Mouse (Mus musculus): ENCODE measurements around the gene Apobec2. TPM values are rescaled to one million over a fixed set of nuclear protein-coding genes. Genes with fewer than 3 reads are reported as not detected.

Gene Apobec2
- polyA plus RNA-seq, 1 experiment from 2014 or later = 0.63 TPM

DNA sequence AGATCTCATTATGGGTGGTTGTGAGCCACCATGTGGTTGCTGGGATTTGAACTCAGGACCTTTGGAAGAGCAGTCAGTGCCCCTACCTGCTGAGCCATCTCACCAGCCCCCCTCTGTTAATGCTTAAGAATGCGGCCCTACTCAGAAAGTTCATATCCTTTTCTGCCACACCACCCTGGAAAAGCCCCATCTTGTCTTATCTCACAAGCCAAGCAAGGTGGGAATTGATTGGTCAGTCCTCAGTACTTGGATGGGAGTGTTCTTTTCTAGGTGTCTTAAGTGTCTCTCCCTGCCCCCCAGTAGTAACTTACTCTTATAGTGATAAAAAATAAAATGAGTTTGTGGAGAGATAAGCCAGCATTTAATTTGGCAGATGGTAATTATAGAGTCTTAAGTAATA, 28.0 kb downstream of the Apobec2 start:
- WGBS = 95% methylated on average over 1 of the region's 1 CpGs

DNA sequence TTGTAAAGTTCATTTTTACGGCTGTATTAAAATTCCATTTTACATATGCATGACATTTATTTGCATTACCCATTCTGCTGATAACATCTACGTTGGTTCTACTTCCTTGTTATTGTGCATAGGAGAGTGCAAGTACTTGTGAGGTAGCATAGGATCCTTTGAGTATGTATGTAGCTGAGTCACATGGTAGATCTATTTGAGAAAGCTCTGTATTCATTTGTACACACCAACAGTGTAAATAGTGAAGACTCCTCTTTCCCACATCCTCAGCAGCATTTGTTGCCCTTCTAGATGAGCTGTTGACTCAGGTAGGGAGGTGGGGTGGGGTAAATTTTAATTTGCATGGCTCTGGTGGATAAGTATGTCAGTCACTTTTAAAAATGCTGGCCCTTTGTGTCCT, 28.9 kb downstream of the Apobec2 start:
- H3K9me3 ChIP-seq (ENCODE audit: control insufficient read depth, low read length) = no peaks in the 10 kb centered on the region
- no peak overlapping the region for H3K4me3 ChIP-seq (replicated peaks; ENCODE audit: low read length)
- H3K27ac ChIP-seq = no peak overlapping the region
- H3K36me3 ChIP-seq (replicated peaks; ENCODE audit: control insufficient read depth, insufficient read depth) = peaks cover 17% of the 10 kb centered on the region
- H3K9ac ChIP-seq = no peak overlapping the region
- no peak overlapping the region for H3K4me2 ChIP-seq (replicated peaks)
- DNase-seq (ENCODE audit: low spot score) (no peak), ATAC-seq (ENCODE audit: low FRiP score) (no peak)
- WGBS = 95% methylated on average over 2 of the region's 2 CpGs
- H3K27me3 ChIP-seq (ENCODE audit: control insufficient read depth, insufficient read depth, low read length) = no peaks in the 10 kb centered on the region
- H3K4me1 ChIP-seq (replicated peaks; ENCODE audit: control insufficient read depth, insufficient read depth, low read length) = peaks cover 15% of the 10 kb centered on the region

More for the DNA sequence above, 28.0 kb downstream of the Apobec2 start:
- DNase-seq (ENCODE audit: low spot score) (no peak), ATAC-seq (ENCODE audit: low FRiP score) (no peak)
- H3K27me3 ChIP-seq (ENCODE audit: control insufficient read depth, insufficient read depth, low read length) = no peaks in the 10 kb centered on the region
- H3K4me1 ChIP-seq (replicated peaks; ENCODE audit: control insufficient read depth, insufficient read depth, low read length) = peaks cover 15% of the 10 kb centered on the region
- no peak overlapping the region for H3K9ac ChIP-seq
- no peaks in the 10 kb centered on the region for H3K9me3 ChIP-seq (ENCODE audit: control insufficient read depth, low read length)
- H3K4me3 ChIP-seq (replicated peaks; ENCODE audit: low read length) = no peak overlapping the region
- no peak overlapping the region for H3K27ac ChIP-seq
- H3K4me2 ChIP-seq (replicated peaks) = no peak overlapping the region
- peaks cover 8% of the 10 kb centered on the region for H3K36me3 ChIP-seq (replicated peaks; ENCODE audit: control insufficient read depth, insufficient read depth)

GRCm38 (mm10) chr17:48402751-48403150, 30.0 kb downstream of the Apobec2 start:
- Histone ChIP-seq H3K9ac (no peak overlapping the region), H3K27ac (no peak overlapping the region), H3K4me2 (replicated peaks) (no peak overlapping the region), H3K9me3 (ENCODE audit: control insufficient read depth, low read length) (no peaks in the 10 kb centered on the region), H3K4me3 (replicated peaks; ENCODE audit: low read length) (no peak overlapping the region), H3K4me1 (replicated peaks; ENCODE audit: control insufficient read depth, insufficient read depth, low read length) (peaks cover 8% of the 10 kb centered on the region), H3K27me3 (ENCODE audit: control insufficient read depth, insufficient read depth, low read length) (no peaks in the 10 kb centered on the region), H3K36me3 (replicated peaks; ENCODE audit: control insufficient read depth, insufficient read depth) (peaks cover 28% of the 10 kb centered on the region)
- 93% methylated on average over 3 of the region's 3 CpGs for WGBS
- no peak for ATAC-seq (ENCODE audit: low FRiP score)
- no peak for DNase-seq (ENCODE audit: low spot score)

DNA sequence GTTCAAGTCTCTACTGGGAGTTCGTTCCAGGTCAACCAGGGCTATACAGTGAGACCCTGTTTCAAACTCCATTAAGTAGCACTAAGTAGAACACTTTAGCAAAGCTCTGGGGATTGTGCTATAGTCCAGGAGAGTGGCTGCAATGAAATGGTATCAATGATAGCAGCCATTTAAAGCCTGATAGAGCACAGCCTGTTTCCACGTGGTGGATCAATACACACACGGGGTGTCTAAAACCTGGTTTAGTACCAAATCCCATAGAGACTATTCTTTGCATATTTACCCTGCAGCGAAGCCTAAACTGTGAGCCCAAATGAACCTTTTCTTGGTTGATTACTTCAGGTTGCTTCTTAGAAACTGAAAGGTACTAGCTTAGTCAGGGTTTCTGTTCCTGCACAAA, 31.0 kb downstream of the Apobec2 start:
- Histone ChIP-seq H3K4me2 (replicated peaks) (no peak overlapping the region), H3K4me1 (replicated peaks; ENCODE audit: control insufficient read depth, insufficient read depth, low read length) (no peaks in the 10 kb centered on the region), H3K36me3 (replicated peaks; ENCODE audit: control insufficient read depth, insufficient read depth) (peaks cover 32% of the 10 kb centered on the region), H3K9ac (no peak overlapping the region), H3K27ac (no peak overlapping the region), H3K4me3 (replicated peaks; ENCODE audit: low read length) (no peak overlapping the region), H3K9me3 (ENCODE audit: control insufficient read depth, low read length) (no peaks in the 10 kb centered on the region), H3K27me3 (ENCODE audit: control insufficient read depth, insufficient read depth, low read length) (no peaks in the 10 kb centered on the region)
- no peak for ATAC-seq (ENCODE audit: low FRiP score)
- 83% methylated on average over 4 of the region's 4 CpGs for WGBS
- no peak for DNase-seq (ENCODE audit: low spot score)

GRCm38 (mm10) chr17:48392616-48393015, 40.1 kb downstream of the Apobec2 start:
- DNase-seq (ENCODE audit: low spot score) (no peak), ATAC-seq (ENCODE audit: low FRiP score) (no peak)
- Histone ChIP-seq H3K4me3 (replicated peaks; ENCODE audit: low read length) (no peak overlapping the region), H3K27me3 (ENCODE audit: control insufficient read depth, insufficient read depth, low read length) (no peaks in the 10 kb centered on the region), H3K27ac (no peak overlapping the region), H3K9me3 (ENCODE audit: control insufficient read depth, low read length) (no peaks in the 10 kb centered on the region), H3K4me2 (replicated peaks) (no peak overlapping the region), H3K36me3 (replicated peaks; ENCODE audit: control insufficient read depth, insufficient read depth) (peaks cover 87% of the 10 kb centered on the region), H3K9ac (no peak overlapping the region), H3K4me1 (replicated peaks; ENCODE audit: control insufficient read depth, insufficient read depth, low read length) (no peaks in the 10 kb centered on the region)
- WGBS = 99% methylated on average over 3 of the region's 3 CpGs

- H3K4me2 ChIP-seq (replicated peaks) = no peak overlapping the region
- H3K4me1 ChIP-seq (replicated peaks; ENCODE audit: control insufficient read depth, insufficient read depth, low read length) = no peaks in the 10 kb centered on the region
- H3K27me3 ChIP-seq (ENCODE audit: control insufficient read depth, insufficient read depth, low read length) = no peaks in the 10 kb centered on the region
- ATAC-seq (ENCODE audit: low FRiP score) = no peak
- peaks cover 96% of the 10 kb centered on the region for H3K36me3 ChIP-seq (replicated peaks; ENCODE audit: control insufficient read depth, insufficient read depth)
- 91% methylated on average over 5 of the region's 5 CpGs for WGBS
- H3K9ac ChIP-seq = no peak overlapping the region
- no peak overlapping the region for H3K27ac ChIP-seq
- no peaks in the 10 kb centered on the region for H3K9me3 ChIP-seq (ENCODE audit: control insufficient read depth, low read length)
- no peak overlapping the region for H3K4me3 ChIP-seq (replicated peaks; ENCODE audit: low read length)
- DNase-seq (ENCODE audit: low spot score) = no peak
Observed at GRCm38 (mm10) chr17:48391446-48391845, 41.3 kb downstream of the Apobec2 start.

GRCm38 (mm10) chr17:48389442-48389841, 43.3 kb downstream of the Apobec2 start:
- no peak for ATAC-seq (ENCODE audit: low FRiP score)
- H3K27ac ChIP-seq = no peak overlapping the region
- H3K4me1 ChIP-seq (replicated peaks; ENCODE audit: control insufficient read depth, insufficient read depth, low read length) = no peaks in the 10 kb centered on the region
- no peak overlapping the region for H3K9ac ChIP-seq
- H3K4me3 ChIP-seq (replicated peaks; ENCODE audit: low read length) = no peak overlapping the region
- H3K4me2 ChIP-seq (replicated peaks) = no peak overlapping the region
- H3K36me3 ChIP-seq (replicated peaks; ENCODE audit: control insufficient read depth, insufficient read depth) = peaks cover 89% of the 10 kb centered on the region
- H3K9me3 ChIP-seq (ENCODE audit: control insufficient read depth, low read length) = no peaks in the 10 kb centered on the region
- DNase-seq (ENCODE audit: low spot score) = no peak
- WGBS = 97% methylated on average over 5 of the region's 5 CpGs
- H3K27me3 ChIP-seq (ENCODE audit: control insufficient read depth, insufficient read depth, low read length) = no peaks in the 10 kb centered on the region

DNA sequence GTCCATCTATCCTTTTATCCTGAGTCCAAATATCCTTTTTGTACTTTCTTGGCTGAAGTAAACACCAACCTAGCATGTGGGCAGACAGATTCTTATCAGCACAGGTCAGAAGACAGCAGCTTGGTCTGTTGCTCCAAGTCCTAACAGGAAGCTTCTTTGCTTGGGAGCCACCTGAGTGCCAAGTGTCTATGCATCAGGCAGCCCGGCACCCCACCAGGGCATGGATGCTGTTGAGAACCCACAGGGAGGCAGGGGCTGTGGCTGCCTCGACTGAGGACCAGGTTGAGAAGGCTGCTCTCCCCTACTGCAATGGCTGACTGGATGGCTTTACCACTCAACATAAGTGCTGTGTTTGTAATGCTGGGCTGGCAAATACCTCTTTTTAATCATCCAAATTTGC, 44.1 kb downstream of the Apobec2 start:
- no peak overlapping the region for H3K27ac ChIP-seq
- no peak for ATAC-seq (ENCODE audit: low FRiP score)
- no peak overlapping the region for H3K9ac ChIP-seq
- no peak overlapping the region for H3K4me3 ChIP-seq (replicated peaks; ENCODE audit: low read length)
- H3K4me2 ChIP-seq (replicated peaks) = no peak overlapping the region
- H3K36me3 ChIP-seq (replicated peaks; ENCODE audit: control insufficient read depth, insufficient read depth) = peaks cover 81% of the 10 kb centered on the region
- no peaks in the 10 kb centered on the region for H3K4me1 ChIP-seq (replicated peaks; ENCODE audit: control insufficient read depth, insufficient read depth, low read length)
- WGBS = 89% methylated on average over 2 of the region's 2 CpGs
- no peaks in the 10 kb centered on the region for H3K9me3 ChIP-seq (ENCODE audit: control insufficient read depth, low read length)
- no peak for DNase-seq (ENCODE audit: low spot score)
- no peaks in the 10 kb centered on the region for H3K27me3 ChIP-seq (ENCODE audit: control insufficient read depth, insufficient read depth, low read length)

- H3K27me3 ChIP-seq (ENCODE audit: control insufficient read depth, insufficient read depth, low read length) = no peaks in the 10 kb centered on the region
- 87% methylated on average over 2 of the region's 2 CpGs for WGBS
- H3K4me3 ChIP-seq (replicated peaks; ENCODE audit: low read length) = no peak overlapping the region
- no peaks in the 10 kb centered on the region for H3K4me1 ChIP-seq (replicated peaks; ENCODE audit: control insufficient read depth, insufficient read depth, low read length)
- no peak overlapping the region for H3K4me2 ChIP-seq (replicated peaks)
- ATAC-seq (ENCODE audit: low FRiP score) (no peak), DNase-seq (ENCODE audit: low spot score) (no peak)
- no peak overlapping the region for H3K9ac ChIP-seq
- H3K27ac ChIP-seq = no peak overlapping the region
- no peaks in the 10 kb centered on the region for H3K9me3 ChIP-seq (ENCODE audit: control insufficient read depth, low read length)
- H3K36me3 ChIP-seq (replicated peaks; ENCODE audit: control insufficient read depth, insufficient read depth) = peaks cover 54% of the 10 kb centered on the region
Observed at GRCm38 (mm10) chr17:48385786-48386461, 46.8 kb downstream of the Apobec2 start.

DNA sequence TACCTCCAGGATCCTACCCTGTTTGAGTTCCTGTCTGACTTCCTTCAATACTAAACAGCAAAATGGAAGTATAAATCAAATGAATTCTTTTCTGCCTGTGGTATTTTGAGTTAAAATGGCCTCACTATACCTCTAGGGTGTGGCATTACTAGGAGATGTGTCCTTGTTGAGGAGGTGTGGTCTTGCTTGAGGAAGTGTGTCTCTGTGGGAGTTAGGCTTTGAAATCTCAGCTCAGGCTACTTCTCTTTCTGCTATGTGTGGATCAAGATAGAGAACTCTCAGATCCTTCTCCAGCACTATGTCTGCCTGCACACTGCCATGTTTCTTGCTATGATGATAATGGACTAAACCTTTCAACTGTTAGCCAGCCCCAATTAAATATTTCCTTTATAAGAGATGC, 53.7 kb downstream of the Apobec2 start:
- Histone ChIP-seq H3K9ac (no peak overlapping the region), H3K4me3 (replicated peaks; ENCODE audit: low read length) (no peak overlapping the region), H3K27me3 (ENCODE audit: control insufficient read depth, insufficient read depth, low read length) (no peaks in the 10 kb centered on the region), H3K4me1 (replicated peaks; ENCODE audit: control insufficient read depth, insufficient read depth, low read length) (no peaks in the 10 kb centered on the region), H3K27ac (no peak overlapping the region), H3K9me3 (ENCODE audit: control insufficient read depth, low read length) (no peaks in the 10 kb centered on the region), H3K4me2 (replicated peaks) (no peak overlapping the region), H3K36me3 (replicated peaks; ENCODE audit: control insufficient read depth, insufficient read depth) (no peaks in the 10 kb centered on the region)
- ATAC-seq (ENCODE audit: low FRiP score) (no peak), DNase-seq (ENCODE audit: low spot score) (no peak)

All from hindbrain, embryonic 14.5 days (tissue).